Mouse (Mus musculus) hindbrain, embryonic 10.5 days (tissue): ENCODE results near the gene Thap8. TPM values are rescaled to one million over a fixed set of nuclear protein-coding genes. Genes with fewer than 3 reads are reported as not detected.

Experiments
- DNase-seq: peaks from one replicate; pipeline ENCODE4 v3.0.0-alpha.2; 2017; ENCODE audit warnings: low spot score
- H3K27ac ChIP-seq: fragments of 300-500 bp; sonication (generic); 2 replicates; pipeline ENCODE4 v1.5.1; 2016; ENCODE audit warnings: mild to moderate bottlenecking, moderate library complexity
- H3K27me3 ChIP-seq: fragments of 300-500 bp; sonication (generic); 2 replicates; pipeline ENCODE4 v1.6.1; 2016; ENCODE audit warnings: mild to moderate bottlenecking; ENCODE audit not compliant: poor library complexity, insufficient read depth, severe bottlenecking
- H3K36me3 ChIP-seq: fragments of 300-500 bp; sonication (generic); 2 replicates; pipeline ENCODE4 v1.6.1; 2016; ENCODE audit warnings: mild to moderate bottlenecking, moderate library complexity
- H3K4me1 ChIP-seq: fragments of 300-500 bp; sonication (generic); replicated peaks from 2 replicates; pipeline ENCODE4 v1.6.1; 2016; ENCODE audit warnings: mild to moderate bottlenecking
- H3K4me3 ChIP-seq: fragments of 300-500 bp; sonication (generic); 2 replicates; pipeline ENCODE4 v1.5.1; 2016; ENCODE audit warnings: mild to moderate bottlenecking, moderate library complexity
- H3K9me3 ChIP-seq: fragments of 300-500 bp; sonication (generic); 2 replicates; pipeline ENCODE4 v1.6.1; 2016; ENCODE audit warnings: mild to moderate bottlenecking, moderate library complexity
- WGBS: fragments of 180-500 bp; shearing (Covaris S2); methylation state at CpG from one replicate; pipeline ENCODE4 v1.1.7; 2016; 5-methylcytosine and 5-hydroxymethylcytosine counted together
- polyA plus RNA-seq: library from polyadenylated mRNA; unstranded; fragments of >200 nt; fragmentation: Nextera tagmentation; extraction: Ambion mirVana; gene quantifications from 2 replicates; pipeline ENCODE4 v1.2.1, GENCODE M21; 2016

The Thap8 gene
- polyA plus RNA-seq, 1 experiment from 2014 or later, result 0.50 TPM

DNA sequence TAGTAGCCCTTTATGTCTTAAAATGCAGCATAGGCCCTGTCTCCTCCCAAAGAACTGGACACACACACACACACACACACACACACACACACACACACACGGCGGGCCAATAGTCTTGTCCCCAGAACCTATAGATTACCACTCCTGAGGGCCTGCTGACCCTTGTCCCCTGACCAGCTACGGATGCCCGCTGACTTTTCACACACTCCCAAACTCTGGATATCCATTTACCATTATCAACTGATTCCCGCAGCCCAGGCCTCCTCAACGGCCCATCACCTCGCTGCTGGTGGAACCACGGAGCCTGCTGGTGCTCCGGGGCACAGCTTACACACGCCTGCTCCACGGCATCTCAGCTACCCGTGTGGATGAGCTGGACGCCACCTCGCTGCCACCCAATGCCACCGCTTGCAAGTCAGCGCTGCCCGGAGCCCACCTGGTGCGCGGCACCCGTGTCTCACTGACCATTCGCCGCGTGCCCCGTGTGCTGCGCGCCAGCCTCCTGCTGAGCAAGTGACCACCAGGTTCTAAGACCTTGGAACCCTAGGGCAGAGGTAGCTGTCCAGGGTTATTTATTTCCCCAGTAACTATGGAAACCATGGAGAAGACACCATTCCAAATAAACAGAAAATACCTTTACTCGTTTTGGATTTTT is 33.9 kb downstream of the Thap8 start:
- no peaks in the 10 kb centered on the region; the same call in 1 of the 2 replicates for H3K27me3 ChIP-seq
- H3K9me3 ChIP-seq, result no peaks in the 10 kb centered on the region
- H3K36me3 ChIP-seq, result peaks cover 41% of the 10 kb centered on the region
- H3K4me1 ChIP-seq, result peaks cover 30% of the 10 kb centered on the region
- H3K27ac ChIP-seq, result no peak overlapping the region
- H3K4me3 ChIP-seq, result no peak overlapping the region
- WGBS, result 53% methylated on average over 27 of the region's 27 CpGs
- DNase-seq, result no peak

DNA sequence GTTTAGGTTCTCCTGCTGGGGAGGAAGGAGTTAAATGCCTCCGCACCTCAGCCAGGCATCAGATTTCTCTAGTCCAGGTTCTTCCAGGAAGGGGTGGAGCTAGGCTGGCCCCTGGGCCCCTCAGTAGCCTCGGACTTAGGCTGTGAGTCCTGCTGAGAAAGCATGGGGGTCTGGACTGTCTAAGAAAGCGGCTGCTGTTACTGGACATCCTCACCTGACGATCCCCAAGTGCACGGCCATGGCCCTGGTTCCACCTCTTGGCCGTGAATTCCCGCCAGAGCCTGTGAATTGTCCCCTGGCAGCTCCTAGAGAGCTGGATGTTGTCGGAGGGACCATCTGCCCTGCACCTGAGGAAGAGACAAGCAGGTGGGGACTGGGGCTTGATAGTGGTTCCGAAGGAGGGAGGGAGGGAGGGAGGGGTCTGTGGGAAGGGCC is 34.8 kb downstream of the Thap8 start, which contains the start of gene Syne4:
TSS of gene Syne4 (plus strand) at position 87 of the 435 bp plus-strand sequence.
- peak; percentile 53 for DNase-seq

GRCm38 (mm10) chr7:30315559-30316529 is 36.0 kb downstream of the Thap8 start:
- Histone ChIP-seq H3K4me1 (peaks cover 22% of the 10 kb centered on the region), H3K27ac (peak overlapping the region; percentile 79), H3K9me3 (no peaks in the 10 kb centered on the region), H3K4me3 (peak overlapping the region; percentile 43), H3K27me3 (no peaks in the 10 kb centered on the region; the same call in 1 of the 2 replicates), H3K36me3 (peaks cover 36% of the 10 kb centered on the region)
- WGBS, result 83% methylated on average over 13 of the region's 13 CpGs
- no peak for DNase-seq

More for the DNA sequence above, 34.8 kb downstream of the Thap8 start, which contains the start of gene Syne4:
- Histone ChIP-seq H3K4me1 (peaks cover 22% of the 10 kb centered on the region), H3K27ac (peak within 1 kb of the TSS; percentile 79), H3K4me3 (peak within 1 kb of the TSS; percentile 43), H3K27me3 (no peaks in the 10 kb centered on the region; the same call in 1 of the 2 replicates), H3K36me3 (peaks cover 43% of the 10 kb centered on the region), H3K9me3 (no peaks in the 10 kb centered on the region)
- WGBS, result 2% methylated on average over 9 of the region's 9 CpGs

DNA sequence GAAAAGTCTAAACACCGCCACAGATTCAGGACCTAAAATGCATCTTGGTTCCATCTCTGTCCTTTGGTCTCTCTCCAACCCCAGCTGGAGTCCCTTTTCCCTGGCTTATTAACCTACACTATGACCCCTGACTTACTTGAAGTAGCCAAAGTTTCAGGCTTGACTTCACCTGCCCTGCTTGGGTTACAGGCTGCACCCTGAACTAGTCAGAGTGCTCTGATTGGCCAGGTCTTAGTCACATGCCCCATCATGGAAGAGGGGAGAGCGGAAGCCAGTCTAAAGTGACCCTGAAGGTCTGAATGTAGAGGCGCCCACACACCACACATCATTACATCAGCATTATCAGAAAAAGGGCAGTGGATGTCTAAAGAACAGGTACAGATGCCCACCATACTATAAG is 38.2 kb downstream of the Thap8 start:
- no peaks in the 10 kb centered on the region for H3K9me3 ChIP-seq
- 83% methylated on average over 3 of the region's 3 CpGs for WGBS
- no peak overlapping the region for H3K4me3 ChIP-seq
- H3K36me3 ChIP-seq, result peaks cover 16% of the 10 kb centered on the region
- peaks cover 38% of the 10 kb centered on the region for H3K4me1 ChIP-seq
- no peak overlapping the region for H3K27ac ChIP-seq
- no peak for DNase-seq
- no peaks in the 10 kb centered on the region; the same call in 1 of the 2 replicates for H3K27me3 ChIP-seq

DNA sequence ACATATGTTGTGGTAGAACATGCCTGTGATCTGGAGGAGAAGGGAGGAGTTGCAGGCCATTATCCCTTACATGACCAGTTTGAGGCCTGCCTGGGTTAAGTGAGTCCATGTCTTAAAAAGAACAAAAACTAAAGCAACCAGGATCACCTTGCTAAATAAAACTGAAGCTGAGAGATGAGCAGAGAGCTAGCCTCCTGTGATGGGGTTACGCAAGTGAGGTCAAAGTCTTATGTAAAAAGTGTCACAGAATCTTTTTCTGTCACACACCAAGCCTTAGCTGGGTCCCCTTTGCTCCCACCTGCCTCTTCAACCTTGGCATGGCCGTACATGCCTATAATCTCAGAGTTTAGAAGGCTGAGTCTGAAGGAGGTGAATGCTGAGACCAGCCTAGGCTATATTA is 41.1 kb downstream of the Thap8 start:
- Histone ChIP-seq H3K4me1 (peaks cover 19% of the 10 kb centered on the region), H3K36me3 (peaks cover 10% of the 10 kb centered on the region; the same call in 1 of the 2 replicates), H3K4me3 (peak overlapping the region; percentile 88), H3K27ac (no peak overlapping the region), H3K9me3 (0 out of 2 replicates have a peak, but pooled peaks cover 4% of the 10 kb centered on the region), H3K27me3 (no peaks in the 10 kb centered on the region)
- DNase-seq, result no peak
- WGBS, result 83% methylated on average over 2 of the region's 2 CpGs

DNA sequence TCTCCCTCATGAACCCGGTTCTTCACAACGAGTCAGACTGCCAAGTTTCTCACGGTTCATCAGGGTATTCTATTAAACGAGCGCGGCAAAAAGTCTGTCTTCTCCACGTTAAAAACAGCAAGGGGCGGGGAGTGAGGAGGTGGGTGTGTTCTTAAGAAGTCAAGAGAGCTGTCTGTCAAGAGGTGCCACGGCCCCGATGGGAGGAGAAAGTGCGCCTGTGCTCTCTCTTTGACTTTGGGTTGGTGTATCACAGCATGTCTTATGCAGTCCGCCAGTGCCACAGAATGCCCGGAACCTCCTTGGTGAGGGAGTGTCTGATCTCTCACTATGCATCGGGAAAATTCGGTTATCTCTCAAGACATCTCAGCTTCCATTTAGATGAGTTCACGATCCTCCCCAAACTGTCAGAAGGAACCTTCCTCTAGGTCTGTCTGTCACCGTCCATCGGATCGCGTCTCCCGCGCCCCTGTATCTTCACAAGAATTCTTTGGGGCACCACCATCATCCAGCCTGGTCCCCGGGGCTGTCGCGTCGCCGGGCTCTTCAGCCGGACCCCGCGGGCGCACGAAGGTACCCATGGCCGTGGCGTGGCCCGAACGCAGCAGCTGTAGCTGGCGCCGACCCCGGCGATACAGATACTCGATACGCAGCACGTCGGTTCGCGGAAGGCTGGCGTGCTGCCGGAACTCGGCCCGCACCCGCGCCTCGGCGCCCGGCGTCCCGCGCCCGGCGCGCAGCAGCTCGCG is 41.8 kb downstream of the Thap8 start, which contains the start of gene E130208F15Rik:
TSS of gene E130208F15Rik (plus strand) at position 202 of the 746 bp plus-strand sequence.
- no peaks in the 10 kb centered on the region for H3K27me3 ChIP-seq
- H3K36me3 ChIP-seq, result peaks cover 7% of the 10 kb centered on the region; the same call in 1 of the 2 replicates
- H3K4me1 ChIP-seq, result peaks cover 19% of the 10 kb centered on the region
- 0 out of 2 replicates have a peak, but pooled peaks cover 4% of the 10 kb centered on the region for H3K9me3 ChIP-seq
- under 1% methylated on average over 63 of the region's 63 CpGs for WGBS
- peak within 1 kb of the TSS; percentile 88 for H3K4me3 ChIP-seq
- peak; percentile 58 for DNase-seq
- H3K27ac ChIP-seq, result peak within 1 kb of the TSS; percentile 92

- H3K4me1 ChIP-seq, result peaks cover 22% of the 10 kb centered on the region
- H3K4me3 ChIP-seq, result peak overlapping the region; percentile 88
- H3K36me3 ChIP-seq, result peaks cover 4% of the 10 kb centered on the region; the same call in 1 of the 2 replicates
- 0 out of 2 replicates have a peak, but pooled peaks cover 4% of the 10 kb centered on the region for H3K9me3 ChIP-seq
- DNase-seq, result peak; percentile 96
- WGBS, result 0% methylated on average over 20 of the region's 20 CpGs
- peak overlapping the region; percentile 92 for H3K27ac ChIP-seq
- peaks cover 4% of the 10 kb centered on the region; the same call in 1 of the 2 replicates for H3K27me3 ChIP-seq
Measured at GRCm38 (mm10) chr7:30322285-30322667, 42.4 kb downstream of the Thap8 start.

GRCm38 (mm10) chr7:30322865-30323264 is 43.0 kb downstream of the Thap8 start:
- 34% methylated on average over 6 of the region's 6 CpGs for WGBS
- Histone ChIP-seq H3K27ac (peak overlapping the region; percentile 92), H3K9me3 (0 out of 2 replicates have a peak, but pooled peaks cover 4% of the 10 kb centered on the region), H3K27me3 (peaks cover 6% of the 10 kb centered on the region; the same call in 1 of the 2 replicates), H3K4me1 (peaks cover 22% of the 10 kb centered on the region), H3K4me3 (peak overlapping the region; percentile 88), H3K36me3 (0 out of 2 replicates have a peak, but pooled peaks cover 2% of the 10 kb centered on the region)
- DNase-seq, result no peak

DNA sequence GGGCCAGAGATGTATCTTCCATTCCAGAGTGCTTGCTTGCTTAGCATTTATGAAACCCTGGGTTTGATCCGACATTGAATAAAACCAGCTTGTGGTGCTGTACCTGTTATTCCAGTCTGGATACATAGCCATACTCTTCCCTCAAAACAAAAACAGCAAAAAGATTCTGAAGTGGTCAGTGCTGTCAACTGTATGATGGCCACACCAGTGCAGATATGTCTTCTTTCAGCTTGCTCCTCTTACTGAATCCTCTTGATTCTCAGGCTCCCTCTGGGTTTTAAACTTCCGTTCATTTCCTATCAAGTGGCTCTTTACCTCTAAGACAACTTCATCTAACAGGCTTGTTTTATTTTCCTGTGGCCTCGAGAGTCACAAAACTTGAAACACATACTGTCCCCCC is 43.9 kb downstream of the Thap8 start, which contains the start of gene Sdhaf1:
TSS of gene Sdhaf1 (minus strand) at position 101 of the 400 bp plus-strand sequence.
- 0 out of 2 replicates have a peak, but pooled peaks cover 2% of the 10 kb centered on the region for H3K36me3 ChIP-seq
- peak within 1 kb of the TSS; percentile 88 for H3K4me3 ChIP-seq
- peaks cover 22% of the 10 kb centered on the region for H3K4me1 ChIP-seq
- H3K27ac ChIP-seq, result peak within 1 kb of the TSS; percentile 92
- 0 out of 2 replicates have a peak, but pooled peaks cover 4% of the 10 kb centered on the region for H3K9me3 ChIP-seq
- H3K27me3 ChIP-seq, result peaks cover 6% of the 10 kb centered on the region; the same call in 1 of the 2 replicates
- DNase-seq, result no peak
- 79% methylated on average over 3 of the region's 3 CpGs for WGBS

GRCm38 (mm10) chr7:30324300-30324944 is 44.5 kb downstream of the Thap8 start:
- H3K27me3 ChIP-seq, result peaks cover 6% of the 10 kb centered on the region; the same call in 1 of the 2 replicates
- H3K4me3 ChIP-seq, result no peak overlapping the region
- no peak for DNase-seq
- H3K36me3 ChIP-seq, result no peaks in the 10 kb centered on the region
- 0 out of 2 replicates have a peak, but pooled peaks cover 4% of the 10 kb centered on the region for H3K9me3 ChIP-seq
- 88% methylated on average over 5 of the region's 5 CpGs for WGBS
- H3K4me1 ChIP-seq, result peaks cover 22% of the 10 kb centered on the region
- H3K27ac ChIP-seq, result no peak overlapping the region

- peak; percentile 60 for DNase-seq
- Histone ChIP-seq H3K4me3 (no peak overlapping the region), H3K36me3 (no peaks in the 10 kb centered on the region)
Measured at GRCm38 (mm10) chr7:30325364-30325763, 45.5 kb downstream of the Thap8 start.

More at GRCm38 (mm10) chr7:30325364-30325763, 45.5 kb downstream of the Thap8 start:
- Histone ChIP-seq H3K27me3 (peaks cover 6% of the 10 kb centered on the region; the same call in 1 of the 2 replicates), H3K9me3 (0 out of 2 replicates have a peak, but pooled peaks cover 4% of the 10 kb centered on the region), H3K27ac (no peak overlapping the region), H3K4me1 (peaks cover 22% of the 10 kb centered on the region)
- WGBS, result 51% methylated on average over 2 of the region's 2 CpGs
